Mouse (Mus musculus): ENCODE results near the gene Cby3. TPM values are rescaled to one million over a fixed set of nuclear protein-coding genes. Genes with fewer than 3 reads are reported as not detected.

Gene Cby3
- total RNA-seq, 2 experiments from 2014 or later = not detected

DNA sequence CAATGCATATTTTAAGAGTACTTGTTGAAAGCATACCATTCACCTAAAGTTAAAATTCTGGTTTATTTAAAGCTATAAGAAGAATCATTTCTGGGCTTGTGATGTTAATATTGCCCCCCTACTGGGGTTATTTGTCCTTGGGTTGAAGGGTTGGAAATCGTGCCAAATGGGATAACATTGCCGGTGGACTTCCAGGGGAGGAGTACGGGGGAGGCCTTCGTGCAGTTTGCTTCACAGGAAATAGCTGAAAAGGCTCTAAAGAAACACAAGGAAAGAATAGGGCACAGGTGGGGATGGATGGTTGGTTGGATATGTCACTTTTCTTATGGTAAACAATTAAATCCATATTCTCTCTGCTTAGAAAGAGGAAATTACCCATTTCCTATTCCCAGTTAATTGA, 27.0 kb downstream of the Cby3 start:
- intact Hi-C loops (cut with DNase I) = no loop called here
- no peak for DNase-seq

DNA sequence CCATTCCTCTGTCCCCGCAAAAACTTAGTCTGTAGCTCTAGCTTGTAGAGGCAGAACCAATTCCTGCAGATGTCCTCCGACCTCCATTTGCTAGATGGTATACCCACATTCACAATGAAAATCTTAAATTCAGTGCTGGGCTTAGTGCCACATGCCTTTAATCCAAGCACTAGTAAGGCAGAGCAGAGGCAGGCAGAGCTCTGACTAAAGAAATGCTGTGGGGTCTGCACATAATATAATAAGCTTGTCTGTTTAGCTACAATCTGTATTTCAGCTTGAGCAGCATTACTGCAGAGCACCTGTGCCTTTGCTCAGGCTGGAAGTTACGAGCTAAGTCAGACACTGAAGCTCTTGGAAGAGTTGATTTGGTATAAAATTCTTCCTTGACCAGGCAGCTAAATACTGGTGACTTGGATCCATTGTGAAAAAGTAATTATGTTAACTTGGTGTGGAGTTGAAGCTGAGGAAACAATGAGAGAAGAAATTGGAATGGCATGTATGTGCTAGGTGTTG, 33.0 kb downstream of the Cby3 start:
- intact Hi-C loops (cut with DNase I) = no loop called here
- peak in 1 of 2 experiments; percentile 3 for DNase-seq

- no peak for DNase-seq
- intact Hi-C loops (cut with DNase I) = no loop called here
Observed at GRCm38 (mm10) chr11:50387697-50388096, 33.4 kb downstream of the Cby3 start.

DNA sequence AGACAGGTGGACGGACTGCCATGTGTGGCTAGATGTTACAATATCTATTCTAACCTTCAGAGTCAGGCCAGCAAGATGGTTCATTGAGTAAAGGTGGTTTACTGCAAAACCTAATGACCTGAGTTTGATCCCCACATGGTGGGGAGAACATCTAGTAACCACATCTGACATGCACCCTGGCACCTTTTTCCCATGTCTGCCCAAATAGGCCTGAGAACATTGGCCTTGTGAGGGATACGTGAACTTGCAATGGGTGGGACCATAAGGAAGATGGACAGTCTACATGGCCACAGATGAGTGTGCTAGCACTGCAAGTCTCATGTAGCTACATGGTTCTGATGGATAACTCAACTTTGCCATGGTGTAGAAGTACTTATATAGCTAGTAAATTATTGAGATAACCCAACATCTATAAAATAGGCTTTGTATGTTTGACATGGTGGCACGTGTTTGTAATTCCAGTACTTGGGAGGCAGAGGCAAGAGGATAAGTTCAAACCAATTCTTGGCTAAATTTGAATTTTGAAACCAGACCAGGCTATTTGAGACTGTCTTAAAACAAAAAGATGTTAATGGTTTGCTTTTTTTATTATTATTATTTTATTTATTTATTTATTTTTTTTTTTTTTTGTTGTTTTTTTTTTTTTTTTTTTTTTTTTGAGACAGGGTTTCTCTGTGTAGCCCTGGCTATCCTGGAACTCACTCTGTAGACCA, 34.1 kb downstream of the Cby3 start:
- intact Hi-C loops (cut with DNase I) = no loop called here

DNA sequence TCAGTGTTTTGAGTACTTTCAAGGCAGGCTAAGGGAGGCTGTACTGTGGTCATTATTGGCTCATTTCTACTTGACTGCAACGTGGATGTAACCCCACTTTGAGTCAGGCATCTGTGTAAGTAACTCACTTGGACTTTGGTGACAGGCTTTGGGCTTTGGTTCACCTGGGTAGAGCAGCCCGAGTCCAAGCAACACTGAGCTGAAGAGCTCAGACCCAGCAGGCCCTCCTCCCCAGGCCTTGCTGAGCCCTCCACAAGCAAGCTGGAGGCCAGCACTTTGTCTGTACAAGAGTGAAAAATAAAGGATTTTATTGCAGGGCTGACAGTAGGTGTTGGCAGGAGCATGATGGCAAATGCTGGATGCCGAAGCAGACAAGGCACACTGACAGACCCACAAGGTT, 34.7 kb downstream of the Cby3 start:
- intact Hi-C loops (cut with DNase I) = no loop called here
- no peak for DNase-seq

More for the DNA sequence above, 34.1 kb downstream of the Cby3 start:
- no peak for DNase-seq

- intact Hi-C loops (cut with DNase I) = no loop called here
- no peak for DNase-seq
Observed at GRCm38 (mm10) chr11:50389616-50390015, 35.4 kb downstream of the Cby3 start.

DNA sequence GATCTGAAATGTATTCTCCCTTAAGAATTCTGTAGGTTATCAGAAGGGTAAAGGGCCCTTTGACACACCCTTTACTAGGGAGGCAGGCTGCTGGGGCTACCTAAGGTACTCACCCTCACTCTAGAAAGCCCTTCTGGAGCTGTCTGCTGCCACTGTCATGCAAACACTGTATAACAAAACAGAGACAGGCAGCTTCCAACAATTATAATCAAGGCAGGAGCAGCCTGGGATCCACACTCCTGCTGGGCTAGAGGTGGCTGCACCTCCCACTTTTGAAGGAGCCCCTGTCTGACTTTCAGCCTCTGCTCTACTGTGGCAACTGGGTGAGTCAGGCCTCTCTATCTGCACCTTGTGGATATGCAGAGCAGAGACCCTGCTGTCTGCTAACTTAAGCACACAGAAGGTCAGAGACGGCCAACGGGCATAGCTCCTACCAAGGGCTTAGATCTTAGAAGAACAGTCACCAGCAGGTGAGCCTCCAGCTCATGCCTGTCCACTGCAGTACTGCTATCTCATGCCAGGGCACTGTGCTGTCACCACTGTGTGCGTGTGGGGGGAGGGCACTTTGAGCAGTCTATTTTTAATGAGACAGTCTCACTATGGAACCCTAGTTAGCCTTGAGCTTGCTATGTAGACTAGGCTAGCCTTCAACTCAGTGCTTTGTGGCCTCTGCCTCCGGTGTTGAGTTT, 37.2 kb downstream of the Cby3 start:
- no peak for DNase-seq
- intact Hi-C loops (cut with DNase I) = no loop called here

DNA sequence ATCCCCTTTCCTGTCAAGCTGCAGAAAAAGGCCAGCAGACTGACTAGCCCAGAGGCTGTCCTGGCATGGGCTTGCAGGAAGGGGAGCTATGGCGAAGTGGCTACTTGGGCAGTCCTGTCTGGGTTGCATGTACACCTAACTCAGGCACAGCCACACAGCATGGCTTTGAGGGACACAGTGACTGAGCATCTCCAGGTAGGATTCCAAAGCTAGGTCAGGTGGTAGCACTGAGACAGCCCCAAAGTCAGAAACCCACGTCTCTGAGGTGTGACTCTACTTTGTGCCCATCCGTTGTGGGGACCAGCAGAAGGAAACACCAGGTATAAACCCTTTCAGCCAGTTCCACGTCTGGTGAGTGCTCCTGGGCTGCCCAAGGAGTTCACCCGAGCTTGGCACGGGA, 39.0 kb downstream of the Cby3 start:
- DNase-seq = no peak
- intact Hi-C loops (cut with DNase I) = no loop called here

DNA sequence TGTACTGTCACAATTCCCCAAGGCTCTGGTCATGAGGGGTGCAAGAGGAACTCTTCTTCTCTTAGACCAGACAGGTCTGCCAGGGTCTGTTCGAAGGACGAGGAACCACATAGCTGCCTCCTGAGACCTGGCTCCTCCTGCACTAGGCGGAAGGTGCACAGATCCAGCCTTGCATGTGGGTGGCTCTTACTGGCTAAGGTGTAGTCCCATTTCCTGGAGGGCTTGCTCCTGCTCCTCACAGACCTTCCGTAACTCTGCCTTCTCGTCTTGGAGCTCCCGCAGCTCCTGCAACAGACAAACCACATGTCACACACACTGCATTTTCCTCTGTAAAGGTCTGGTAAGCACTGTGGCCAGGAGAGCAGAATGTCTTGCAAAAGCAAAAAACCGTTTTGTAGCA, 40.5 kb downstream of the Cby3 start:
- intact Hi-C loops (cut with DNase I) = no loop called here

DNA sequence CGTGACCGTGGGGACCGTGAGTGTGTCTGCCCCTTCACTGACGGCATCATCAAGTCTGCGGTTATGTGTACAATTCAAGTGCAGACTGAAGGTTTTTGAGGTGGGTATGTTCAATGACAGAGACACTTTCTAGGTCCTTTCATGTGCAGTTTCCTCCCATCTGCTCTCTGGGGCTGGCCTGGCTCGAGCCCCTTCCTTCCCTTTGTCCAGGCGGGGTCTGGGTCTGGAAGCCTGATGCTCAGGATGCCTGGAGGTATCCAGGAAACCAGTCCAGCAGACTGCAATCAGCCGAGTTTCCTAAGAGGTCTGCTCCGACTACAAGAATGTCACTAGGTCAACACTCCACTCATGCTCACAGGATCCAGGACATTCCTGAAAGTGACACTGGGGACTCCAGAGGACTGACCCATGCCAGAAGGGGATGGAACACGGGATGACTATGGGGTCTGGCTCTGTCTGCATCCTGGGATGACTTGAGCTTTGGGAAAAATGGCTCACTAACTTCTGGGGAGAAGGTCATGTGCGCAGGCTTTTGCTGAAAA, 42.6 kb downstream of the Cby3 start:
- intact Hi-C loops (cut with DNase I) = no loop called here

More for the DNA sequence above, 40.5 kb downstream of the Cby3 start:
- DNase-seq = no peak

DNA sequence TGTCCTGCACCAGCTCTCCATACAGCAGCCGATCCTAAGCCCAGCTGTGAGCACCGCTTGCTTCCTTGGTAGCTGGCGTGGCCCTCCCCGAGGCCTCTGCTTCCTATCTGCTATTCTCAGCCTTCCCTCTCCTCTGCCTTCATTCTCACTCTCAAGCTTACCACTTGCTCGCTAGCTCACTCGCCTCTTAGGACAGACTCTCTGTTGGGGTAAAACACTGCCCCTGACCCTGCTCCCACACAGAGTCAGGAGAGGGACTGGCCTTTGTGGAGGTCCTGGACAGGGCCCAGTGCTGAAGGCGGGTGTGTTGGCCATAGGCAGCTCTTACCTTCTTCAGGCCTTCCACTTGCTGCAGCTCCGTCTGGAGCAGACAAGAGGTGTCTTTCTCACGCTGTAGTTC, 43.1 kb downstream of the Cby3 start:
- intact Hi-C loops (cut with DNase I) = no loop called here

More for the DNA sequence above, 42.6 kb downstream of the Cby3 start:
- no peak for DNase-seq

DNA sequence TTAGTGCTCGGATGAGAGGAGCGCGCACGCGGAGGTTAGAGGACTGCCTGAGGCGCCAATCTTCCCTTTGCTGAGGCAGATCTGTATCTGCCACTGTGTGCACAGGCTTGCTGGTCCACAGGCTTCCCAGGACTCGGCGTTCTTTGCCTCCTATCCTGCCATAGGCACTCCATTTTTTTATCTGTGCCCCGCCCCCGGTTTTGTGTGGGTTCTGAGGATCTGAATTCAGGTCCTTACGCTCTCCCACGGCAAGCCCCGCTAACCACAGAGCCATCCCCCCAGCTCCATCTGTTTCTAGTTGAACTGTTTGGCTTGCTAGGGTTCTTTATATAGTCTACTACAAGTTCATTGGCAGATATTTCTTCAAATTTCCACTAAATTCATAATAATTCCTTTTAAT, 44.5 kb downstream of the Cby3 start:
- DNase-seq = no peak
- intact Hi-C loops (cut with DNase I) = no loop called here

More for the DNA sequence above, 43.1 kb downstream of the Cby3 start:
- DNase-seq = no peak

GRCm38 (mm10) chr11:50402481-50402880, 48.2 kb downstream of the Cby3 start:
- intact Hi-C loops (cut with DNase I) = no loop called here
- no peak for DNase-seq

- intact Hi-C loops (cut with DNase I) = no loop called here
- DNase-seq = no peak
Observed at GRCm38 (mm10) chr11:50403367-50404014, 49.2 kb downstream of the Cby3 start.

GRCm38 (mm10) chr11:50407235-50407634, 53.0 kb downstream of the Cby3 start:
- DNase-seq = no peak
- intact Hi-C loops (cut with DNase I) = no loop called here

Small RNA genes within 50 kb of the gene (microRNA-seq; reads per million reads assigned to microRNA genes)
- 0 reads per million in 2 experiments for gene Mir804

Other genes starting within 250 kb of the Cby3 start
- gene Tbc1d9b, start 223.1 kb upstream of the Cby3 start, total RNA-seq (2021) = 10 to 100 TPM; 24.1 to 24.5 TPM
- 1 to 10 TPM; 2.4 to 2.6 TPM for gene Mrnip, start 180.0 kb upstream of the Cby3 start, total RNA-seq (2021)
- gene Sqstm1, start 143.6 kb upstream of the Cby3 start, total RNA-seq (2021) = 100 to 1,000 TPM; 421 to 471 TPM
- gene Mgat4b, start 143.6 kb upstream of the Cby3 start, total RNA-seq (2021) = 10 to 100 TPM; 35.7 to 35.8 TPM
- gene Ltc4s, start 115.8 kb upstream of the Cby3 start, total RNA-seq (2021) = 1 to 10 TPM; 1.4 to 1.9 TPM
- 1 to 10 TPM; 4.8 to 6.3 TPM for gene Maml1, start 62.2 kb upstream of the Cby3 start, total RNA-seq (2021)
- 100 to 1,000 TPM in 1 of 2 experiments, 10 to 100 TPM in 1; 76.4 to 103 TPM for gene Canx, start 28.8 kb upstream of the Cby3 start, total RNA-seq (2021)
- 10 to 100 TPM; 73.4 to 85.8 TPM for gene Hnrnph1, start 22.5 kb downstream of the Cby3 start, total RNA-seq (2021)
- gene Rufy1, start 76.7 kb downstream of the Cby3 start, total RNA-seq (2021) = 10 to 100 TPM; 19.5 to 21.6 TPM
- 10 to 100 TPM; 10.4 to 12.4 TPM for gene Adamts2, start 247.6 kb downstream of the Cby3 start, total RNA-seq (2021)